Mouse (Mus musculus): Measurements from ENCODE around the gene Smpd2.

The Smpd2 gene

DNA sequence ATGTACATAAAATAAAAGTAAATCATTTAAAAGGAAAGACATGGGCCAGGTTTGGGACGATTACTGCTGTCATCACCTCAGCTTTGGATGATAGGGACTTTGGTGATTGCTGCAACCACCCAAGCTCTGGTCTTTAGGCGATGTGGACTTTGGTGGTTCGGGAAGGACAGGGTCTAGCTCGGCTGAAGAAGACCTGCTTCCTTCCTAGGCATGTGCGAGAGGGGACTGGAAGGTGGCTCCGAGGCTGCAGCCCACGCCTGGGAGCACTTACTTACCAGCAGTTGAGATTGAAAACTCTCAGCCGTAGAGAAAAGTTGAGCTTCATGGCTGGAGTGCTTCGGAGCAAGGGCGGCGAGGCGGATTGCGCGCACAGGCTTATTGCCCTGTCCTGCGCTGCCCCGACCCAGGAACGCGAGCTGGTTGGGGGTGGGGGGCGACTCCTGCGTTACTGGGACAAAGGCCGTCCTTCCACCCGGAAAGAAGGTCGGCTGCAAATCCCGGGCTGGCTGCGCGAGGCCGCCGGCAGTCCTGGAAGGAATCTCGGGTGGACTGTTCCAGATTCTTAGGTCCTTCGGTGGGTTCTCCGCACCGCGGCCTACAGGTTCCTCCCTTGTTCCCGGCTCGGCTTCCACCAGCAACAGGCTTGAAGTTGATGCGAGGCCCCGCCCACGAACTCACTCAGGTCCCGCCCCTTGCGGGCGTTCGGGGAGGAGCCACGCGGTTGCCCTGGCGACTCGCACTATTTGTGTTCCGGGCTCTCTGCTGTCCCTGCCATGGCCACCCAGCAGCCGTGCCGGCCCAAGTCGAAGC, at the start of gene Smpd2, which contains the start of gene Ppil6:
Gene Smpd2, minus strand, starts transcription at position 662 of the 810 bp plus-strand sequence.
Gene Ppil6, plus strand, starts transcription at position 732 of the 810 bp plus-strand sequence.
- peak; percentile 97 to 98 for DNase-seq

DNA sequence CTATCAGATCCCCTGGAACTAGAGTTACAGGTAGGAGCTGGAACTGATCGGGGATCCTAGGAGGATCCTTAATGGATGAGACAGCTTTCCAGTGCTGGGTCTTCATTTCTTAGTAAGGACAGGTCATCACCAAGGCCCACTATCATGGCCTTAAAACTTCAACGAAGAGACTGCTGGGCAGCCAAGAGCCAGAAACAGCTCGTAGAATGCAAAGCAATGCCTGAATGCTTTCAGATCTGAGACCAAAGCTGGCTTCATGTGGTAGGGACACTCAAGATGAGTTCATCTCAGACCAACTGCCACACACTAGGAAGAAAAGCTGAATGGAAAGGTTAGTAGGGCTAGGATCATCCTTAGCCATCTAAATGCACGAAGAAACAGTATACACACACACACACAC, 48.8 kb upstream of the Smpd2 start:
- no peak for DNase-seq

DNA sequence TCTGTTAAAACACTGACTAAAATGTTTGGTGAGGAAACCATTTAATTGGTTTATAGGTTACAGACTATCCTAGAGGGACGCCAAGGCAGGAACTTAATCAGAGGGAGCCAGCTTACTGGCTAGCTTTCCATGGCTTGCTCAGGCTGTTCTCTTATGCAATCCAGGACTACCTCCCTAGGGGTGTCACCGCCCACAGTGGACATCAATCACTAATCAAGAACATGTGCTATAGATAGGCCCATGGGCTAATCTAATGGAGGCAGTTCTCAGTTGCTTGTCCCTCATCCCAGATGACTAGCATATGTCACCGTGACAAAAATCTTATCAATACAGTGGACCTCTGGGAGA, 47.8 kb upstream of the Smpd2 start:
- DNase-seq, result no peak

DNA sequence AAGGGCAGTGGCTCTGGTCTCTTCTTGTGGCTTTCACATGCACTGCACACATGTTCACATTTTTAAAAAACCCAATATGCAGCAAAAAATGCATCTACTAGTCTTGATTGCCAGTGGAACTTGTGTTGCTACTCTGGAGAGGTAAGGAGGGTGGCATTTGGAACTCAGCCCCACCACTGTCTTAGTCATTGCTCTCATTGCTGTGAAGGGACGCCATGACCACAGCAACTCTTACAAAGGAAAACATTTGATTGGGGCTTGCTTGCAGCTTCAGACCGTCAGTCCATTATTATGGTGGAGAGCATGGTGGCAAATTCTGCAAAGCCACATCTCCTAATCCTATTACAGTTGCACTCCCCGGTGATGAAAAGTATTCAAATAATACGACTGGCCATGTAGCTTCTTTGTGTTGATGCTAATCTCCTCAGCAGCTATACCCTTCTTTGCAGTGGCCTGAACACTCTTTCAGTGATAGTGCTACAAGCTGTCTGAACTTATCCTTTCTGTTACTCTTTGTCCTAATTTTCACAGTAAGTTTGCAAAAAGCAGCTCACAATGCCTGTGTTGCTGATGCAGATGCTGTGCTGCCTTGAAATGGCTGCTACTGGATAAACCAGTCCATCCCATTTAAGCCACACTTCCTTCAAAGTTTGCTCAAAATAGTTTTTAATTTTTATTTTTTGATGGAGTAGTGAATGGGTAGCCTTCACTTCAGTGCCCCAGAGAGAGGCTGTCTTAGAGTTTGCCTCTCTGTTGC, 47.2 kb upstream of the Smpd2 start:
- no peak for DNase-seq

GRCm38 (mm10) chr10:41536714-41537113, 46.5 kb upstream of the Smpd2 start:
- no peak for DNase-seq

DNA sequence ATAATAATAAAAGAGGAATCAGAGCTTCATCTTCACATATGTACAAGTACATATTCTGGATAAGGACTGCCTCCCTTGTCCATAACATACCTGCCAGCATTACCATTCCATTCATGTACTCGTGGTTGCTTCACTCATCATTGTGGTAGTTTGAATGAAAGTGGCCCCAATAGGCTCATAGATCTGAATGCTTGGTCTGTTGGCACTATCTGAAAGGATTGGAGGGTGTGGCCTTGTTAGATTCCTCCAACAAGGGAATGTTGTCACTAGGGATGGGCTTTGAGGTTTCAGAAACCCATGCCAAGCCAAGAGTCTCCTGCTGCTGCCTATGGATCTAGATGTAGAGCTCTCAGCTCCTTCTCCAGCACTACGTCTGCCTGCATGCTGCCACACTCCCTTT, 45.8 kb upstream of the Smpd2 start:
- DNase-seq, result no peak

- DNase-seq, result no peak
Measured at GRCm38 (mm10) chr10:41529972-41530371, 39.8 kb upstream of the Smpd2 start.

GRCm38 (mm10) chr10:41525696-41526095, 35.5 kb upstream of the Smpd2 start:
- DNase-seq, result no peak

DNA sequence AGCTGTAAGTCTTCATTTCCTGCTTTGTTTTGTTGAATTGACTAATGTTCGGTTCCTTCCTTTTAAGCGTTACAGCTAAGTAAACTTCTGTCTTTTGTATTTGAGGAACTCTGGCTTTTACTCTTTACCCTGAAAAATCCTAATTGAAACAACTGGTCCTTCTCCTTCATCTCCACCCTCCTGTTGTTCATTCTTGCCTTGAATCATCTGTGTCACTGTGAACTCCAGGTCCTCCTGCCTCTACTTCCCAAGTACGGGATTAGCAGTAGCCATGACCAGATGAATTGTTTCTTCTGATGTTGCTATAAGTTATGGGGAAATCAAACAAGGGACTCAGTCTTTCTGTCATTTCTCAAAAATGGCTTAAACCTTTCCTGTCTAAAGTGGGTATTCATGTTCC, 33.2 kb upstream of the Smpd2 start:
- no peak for DNase-seq

DNA sequence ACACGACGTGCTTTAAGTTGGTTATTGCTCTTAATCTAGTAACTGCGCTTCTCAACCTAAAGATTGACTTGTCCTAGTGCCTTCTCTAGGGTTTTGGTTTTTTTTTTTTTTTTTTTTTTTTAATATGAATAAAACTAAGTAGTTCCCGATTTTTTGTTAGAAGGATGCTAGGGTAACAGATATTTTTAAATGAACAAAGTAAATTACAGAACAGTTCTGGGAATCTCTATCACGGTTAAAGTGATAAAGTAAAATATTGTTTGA, 30.2 kb upstream of the Smpd2 start:
- no peak for DNase-seq

- peak; percentile 27 to 72 for DNase-seq
Measured at GRCm38 (mm10) chr10:41519640-41520409, 29.7 kb upstream of the Smpd2 start.

DNA sequence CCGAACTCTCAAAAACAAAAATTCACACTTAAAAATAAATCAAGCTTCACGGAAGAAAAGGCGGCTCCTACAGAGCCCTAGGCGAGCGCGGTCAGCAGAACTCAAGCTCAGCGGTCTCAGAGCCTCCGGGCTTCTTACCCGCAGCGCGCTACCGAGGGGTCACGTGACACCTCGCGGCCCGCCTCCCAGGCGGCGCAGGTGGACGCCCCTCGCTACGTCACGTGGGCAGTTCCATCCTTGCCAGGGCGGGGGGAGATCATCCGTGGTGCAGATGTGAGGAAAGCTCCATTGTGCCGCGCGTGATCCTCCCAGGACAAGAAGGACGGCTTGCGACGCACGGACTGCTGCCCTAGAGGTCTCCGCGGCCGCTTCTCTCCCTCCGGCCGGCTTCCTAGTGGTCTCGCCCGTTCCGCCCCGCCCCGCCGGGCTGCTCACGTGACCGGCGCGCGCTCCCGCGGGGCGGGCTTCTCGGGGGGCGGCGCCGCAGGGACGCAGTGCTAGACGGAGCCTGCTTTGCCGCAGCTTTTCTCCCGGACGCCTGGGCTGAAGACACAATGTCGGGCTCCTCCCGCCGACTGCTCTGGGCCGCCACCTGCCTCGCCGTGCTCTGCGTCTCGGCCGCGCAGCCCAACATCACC, 28.9 kb upstream of the Smpd2 start, which contains the start of gene Cd164:
Gene Cd164, plus strand, starts transcription at position 434 of the 638 bp plus-strand sequence.
- peak; percentile 94 to 95 for DNase-seq

- peak; percentile 82 to 84 for DNase-seq
Measured at GRCm38 (mm10) chr10:41518508-41518980, 28.4 kb upstream of the Smpd2 start.

GRCm38 (mm10) chr10:41514921-41515320, 24.8 kb upstream of the Smpd2 start:
- no peak for DNase-seq

DNA sequence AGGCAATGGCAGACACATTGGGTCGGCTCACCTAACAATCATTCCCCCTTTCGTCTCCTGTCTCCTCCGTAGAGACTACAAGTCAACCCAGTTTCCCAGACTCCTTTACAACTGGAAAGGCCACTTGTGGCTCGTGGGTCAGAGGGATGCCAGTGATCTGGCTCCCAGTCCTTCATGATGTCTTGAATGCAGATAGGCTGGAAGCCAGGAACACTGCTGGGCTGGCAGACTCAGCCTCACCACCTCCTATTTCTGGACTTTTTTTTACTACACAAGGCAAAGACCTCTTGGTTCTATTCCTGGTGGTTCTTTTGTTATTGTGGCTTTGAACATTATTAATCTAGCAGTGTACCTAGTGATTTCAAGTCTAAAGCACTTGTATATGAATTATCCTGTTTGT, 24.1 kb upstream of the Smpd2 start:
- DNase-seq, result no peak

DNA sequence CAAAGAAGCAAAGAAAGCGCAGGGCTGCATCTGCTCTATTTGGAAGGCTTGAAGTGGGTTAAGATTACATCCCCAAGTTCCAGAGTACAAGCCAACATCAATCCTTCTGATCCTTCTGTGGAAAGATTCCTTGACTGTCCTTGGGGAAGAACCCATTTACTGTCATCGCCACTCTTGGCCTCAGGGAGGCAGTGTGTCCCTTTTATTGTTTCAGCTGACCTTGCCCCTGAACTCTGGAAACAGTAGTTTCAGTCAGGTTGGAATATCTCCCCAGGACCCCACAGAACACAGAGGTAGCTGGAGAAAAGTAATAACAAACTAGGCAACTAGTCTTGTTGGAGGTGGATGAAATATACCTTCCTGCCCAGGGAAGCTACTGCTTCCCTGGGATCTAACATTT, 19.0 kb upstream of the Smpd2 start:
- peak in 1 of 2 experiments; percentile 58 for DNase-seq

DNA sequence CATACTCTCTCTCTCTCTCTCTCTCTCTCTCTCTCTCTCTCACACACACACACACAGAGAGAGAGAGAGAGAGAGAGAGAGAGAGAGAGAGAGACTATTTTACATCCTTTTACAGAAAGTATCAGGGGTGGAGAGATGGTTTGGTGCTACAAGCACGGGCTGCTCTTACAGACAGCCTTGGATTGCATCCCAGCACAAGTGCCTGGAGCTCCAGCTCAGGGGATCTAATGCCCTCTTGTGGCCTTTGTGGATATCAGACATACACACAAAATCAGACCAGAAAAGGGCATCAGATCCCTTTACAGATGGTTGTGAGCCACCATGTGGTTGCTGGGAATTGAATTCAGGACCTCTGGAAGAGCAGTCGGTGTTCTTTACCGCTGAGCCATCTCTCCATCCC, 15.3 kb upstream of the Smpd2 start:
- peak; percentile 76 to 82 for DNase-seq

- no peak for DNase-seq
Measured at GRCm38 (mm10) chr10:41504996-41505395, 14.8 kb upstream of the Smpd2 start.

- peak; percentile 81 to 91 for DNase-seq
Measured at GRCm38 (mm10) chr10:41500941-41501340, 10.8 kb upstream of the Smpd2 start.

- peak; percentile 60 to 64 for DNase-seq
Measured at GRCm38 (mm10) chr10:41491111-41491510, 942 bp upstream of the Smpd2 start.

DNA sequence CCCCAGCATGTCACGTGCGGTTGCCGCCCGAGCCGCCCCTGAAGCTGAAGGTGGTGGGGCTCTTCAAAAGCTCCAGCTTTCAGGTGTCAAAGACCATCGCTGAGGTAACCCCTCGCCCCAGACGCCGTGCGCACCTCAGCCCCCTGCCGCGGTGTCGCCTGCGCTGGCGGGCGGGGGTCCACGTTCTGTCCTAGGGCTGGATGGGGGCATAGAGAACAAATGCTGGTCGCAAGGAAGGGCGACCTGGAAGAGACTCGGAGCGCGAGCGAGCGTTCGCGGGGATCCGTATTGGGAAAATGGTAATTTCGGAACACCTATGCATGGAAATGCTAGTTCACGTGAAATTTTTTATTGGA, 327 bp upstream of the Smpd2 start:
- DNase-seq, result no peak

DNA sequence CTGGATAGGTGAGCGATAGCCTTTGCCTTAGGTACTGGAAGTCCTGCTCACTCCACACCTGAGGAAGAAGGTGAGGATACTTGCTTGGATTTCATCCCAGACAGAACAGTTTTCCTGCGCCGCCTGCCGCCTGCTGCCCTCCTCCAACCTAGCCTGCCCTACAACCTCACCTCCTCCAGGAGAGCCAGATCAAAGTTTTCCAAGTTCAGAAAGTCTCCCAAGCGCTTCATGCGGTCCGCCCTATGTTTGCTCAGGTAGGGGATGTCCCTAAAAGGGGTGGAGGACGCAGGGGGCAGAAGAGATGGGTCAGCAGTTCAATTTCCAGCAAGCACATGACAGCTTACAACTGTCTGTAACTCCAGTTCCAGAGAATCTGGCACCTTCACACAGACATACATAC, 875 bp downstream of the Smpd2 start:
- DNase-seq, result peak; percentile 68

GRCm38 (mm10) chr10:41488877-41489276, 1.3 kb downstream of the Smpd2 start:
- no peak for DNase-seq
